Mouse (Mus musculus): ENCODE data around the gene Map4k1. TPM values are rescaled to one million over a fixed set of nuclear protein-coding genes. Genes with fewer than 3 reads are reported as not detected.

Gene Map4k1
- total RNA-seq, 4 experiments from 2014 or later: 0.22 to 0.82 (median 0.41) TPM

- no peak for DNase-seq (ENCODE audit: low spot score in 2 of 2)
Observed at GRCm38 (mm10) chr7:28977556-28977955, 4.3 kb upstream of the Map4k1 start.

DNA sequence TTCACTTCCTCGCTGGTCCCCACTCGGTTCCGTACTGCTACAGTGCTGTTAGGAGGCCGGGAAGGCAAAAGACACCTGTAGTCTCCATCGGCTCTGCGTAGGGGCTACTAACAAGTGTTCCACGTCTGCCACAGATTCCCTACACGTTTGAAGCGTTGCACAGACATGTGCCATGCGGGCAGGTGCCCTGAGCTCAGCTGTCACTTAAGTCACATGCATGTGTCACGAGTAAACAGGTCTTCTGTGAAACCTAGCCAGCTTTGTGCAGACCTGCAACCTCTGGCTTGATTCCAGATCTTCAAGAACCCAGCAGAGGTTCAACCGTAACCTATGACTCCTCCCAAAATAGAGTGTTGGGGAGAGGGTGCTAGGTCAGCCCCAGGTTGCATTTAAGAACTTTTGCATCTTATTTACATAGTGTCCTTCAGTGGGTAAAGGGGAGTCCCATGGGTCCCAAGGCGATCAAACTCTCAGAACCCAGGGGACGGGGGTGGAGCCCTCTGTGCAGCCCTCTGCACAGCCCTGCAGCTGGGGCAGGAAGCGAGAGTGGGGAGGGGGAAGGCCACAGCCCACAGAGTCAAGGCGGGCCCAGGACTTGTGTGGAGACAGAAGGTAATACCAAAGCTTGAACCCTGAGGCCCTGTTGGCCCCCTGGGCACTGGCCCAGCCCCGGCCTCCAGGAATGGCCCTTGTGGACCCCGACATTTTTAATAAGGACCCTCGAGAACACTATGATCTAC is 594 bp downstream of the Map4k1 start:
- no peak for DNase-seq (ENCODE audit: low spot score in 2 of 2)

DNA sequence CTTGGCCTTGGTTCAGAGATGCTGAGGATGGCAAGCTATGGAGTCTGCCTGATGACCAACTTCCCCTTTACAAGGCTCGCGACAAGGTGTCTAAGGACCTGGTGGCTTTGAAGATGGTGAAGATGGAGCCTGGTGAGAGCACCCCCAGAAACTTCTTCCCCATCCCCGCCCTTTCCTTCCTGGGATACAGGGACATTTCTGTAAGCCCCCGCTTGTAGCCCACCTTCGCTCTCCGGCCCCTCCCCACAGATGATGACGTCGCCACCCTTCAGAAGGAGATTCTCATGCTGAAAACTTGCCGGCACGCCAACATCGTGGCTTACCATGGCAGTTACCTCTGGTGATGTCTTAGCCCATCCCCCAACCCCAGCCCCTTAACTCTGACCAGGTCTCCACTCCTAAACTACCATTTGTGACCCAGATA is 1.3 kb downstream of the Map4k1 start:
- no peak for DNase-seq (ENCODE audit: low spot score in 2 of 2)

- no peak for DNase-seq (ENCODE audit: low spot score in 2 of 2)
Observed at GRCm38 (mm10) chr7:28983849-28984248, 2.0 kb downstream of the Map4k1 start.

DNA sequence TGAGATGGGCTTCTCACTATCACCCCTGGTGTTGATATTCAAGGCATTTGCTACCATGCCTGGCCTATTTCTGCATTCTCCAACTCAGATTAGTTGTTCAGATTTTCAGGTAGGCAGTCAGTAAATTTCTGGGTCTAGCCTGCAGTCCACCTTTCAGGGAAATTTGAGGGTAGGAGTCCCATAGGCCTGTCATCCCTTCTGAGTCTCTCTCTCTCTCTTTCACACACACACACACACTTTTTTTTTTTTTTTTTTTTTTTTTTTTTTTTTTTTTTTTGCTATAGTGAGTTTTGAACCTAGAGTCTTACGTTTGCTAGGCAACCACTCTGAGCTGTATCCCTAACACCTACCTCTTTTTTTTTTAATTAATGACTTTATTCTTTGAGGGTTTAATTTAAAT is 2.6 kb downstream of the Map4k1 start:
- no peak for DNase-seq (ENCODE audit: low spot score in 2 of 2)

- no peak for DNase-seq (ENCODE audit: low spot score in 2 of 2)
Observed at GRCm38 (mm10) chr7:28985207-28985606, 3.4 kb downstream of the Map4k1 start.

- DNase-seq (ENCODE audit: low spot score in 2 of 2): no peak
Observed at GRCm38 (mm10) chr7:28990766-28991273, 9.0 kb downstream of the Map4k1 start.

DNA sequence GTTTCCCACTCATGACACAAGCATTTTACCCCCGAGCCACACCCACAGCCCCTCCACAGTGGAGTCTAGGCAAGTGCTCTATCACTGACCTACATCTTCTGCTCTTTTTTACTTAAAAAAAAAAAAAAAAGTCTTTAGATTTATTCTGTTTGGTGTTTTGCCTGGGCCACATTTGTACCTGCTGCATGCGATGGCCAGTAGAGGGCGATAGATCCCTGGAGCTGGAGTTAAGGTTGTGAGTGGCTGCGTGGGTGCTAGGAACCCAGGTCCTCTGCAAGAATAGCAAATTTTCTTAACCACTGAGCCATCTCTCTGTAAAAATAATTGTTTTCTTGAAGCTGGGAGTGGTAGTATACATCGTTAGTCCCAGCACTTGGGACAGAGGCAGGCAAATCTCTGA is 9.8 kb downstream of the Map4k1 start:
- DNase-seq (ENCODE audit: low spot score in 2 of 2): no peak

GRCm38 (mm10) chr7:28992997-28993396 is 11.1 kb downstream of the Map4k1 start:
- no peak for DNase-seq (ENCODE audit: low spot score in 2 of 2)

DNA sequence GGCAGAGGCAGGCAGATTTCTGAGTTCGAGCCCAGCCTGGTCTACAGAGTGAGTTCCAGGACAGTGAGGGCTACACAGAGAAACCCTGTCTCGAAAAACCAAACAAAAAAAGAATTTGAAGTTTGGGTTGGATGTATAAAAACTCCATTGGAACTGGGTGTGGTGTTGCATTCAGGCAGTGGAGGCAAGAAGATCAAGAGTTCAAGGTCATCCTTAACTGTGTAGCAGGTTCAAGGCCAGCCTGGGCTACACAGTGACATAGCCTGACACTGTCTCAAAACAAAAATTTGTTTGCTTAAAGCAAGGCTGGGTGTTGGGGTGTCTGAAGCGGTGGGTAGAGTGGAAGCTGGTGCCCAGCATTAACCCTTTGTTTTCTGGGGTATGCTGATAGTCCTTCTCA is 11.6 kb downstream of the Map4k1 start:
- DNase-seq (ENCODE audit: low spot score in 2 of 2): no peak

GRCm38 (mm10) chr7:29000651-29001605 is 19.1 kb downstream of the Map4k1 start:
- DNase-seq (ENCODE audit: low spot score in 2 of 2): peak; percentile 46 to 51

DNA sequence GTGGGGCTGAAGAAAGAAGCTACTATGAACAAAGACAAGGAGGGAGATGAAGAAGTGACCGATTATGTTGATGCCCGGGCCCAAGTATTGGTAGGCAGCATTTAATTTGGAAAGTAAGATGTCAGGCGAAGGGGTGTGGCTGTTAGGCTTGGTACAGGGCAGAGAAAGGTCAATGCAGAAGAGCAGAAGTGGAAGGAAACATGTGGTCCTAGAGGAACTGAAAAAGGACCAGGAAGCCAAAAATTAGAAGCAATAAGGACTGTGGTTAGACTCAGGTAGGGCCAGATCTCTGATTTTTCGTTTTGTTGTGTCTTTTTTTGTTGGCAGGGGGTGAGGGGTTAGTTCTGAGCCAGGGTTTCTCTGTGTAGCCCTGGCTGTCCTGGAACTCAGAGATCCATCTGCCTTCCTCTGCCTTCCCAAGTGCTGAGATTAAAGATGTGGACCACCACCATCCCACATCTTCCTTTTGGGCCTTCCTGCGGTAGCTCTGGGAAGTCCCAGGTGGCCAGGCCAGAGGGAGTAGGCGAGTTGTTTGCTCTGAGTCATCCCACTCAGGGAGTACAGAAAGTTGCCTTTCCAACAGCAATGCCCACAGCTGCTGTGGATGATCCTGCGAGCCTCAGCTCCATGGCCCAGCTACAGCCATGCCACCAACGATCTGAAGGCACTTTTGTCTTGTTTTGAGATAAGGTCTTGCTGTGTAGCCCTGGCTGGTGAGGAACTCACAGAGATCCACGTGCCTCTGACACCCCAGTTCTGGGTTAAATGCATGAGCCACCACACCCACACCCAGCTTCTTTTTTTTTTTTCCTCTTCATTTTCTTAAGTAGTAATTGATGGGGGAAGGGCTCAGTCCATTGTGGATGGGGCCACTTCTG is 25.6 kb downstream of the Map4k1 start:
- DNase-seq (ENCODE audit: low spot score in 2 of 2): no peak

DNA sequence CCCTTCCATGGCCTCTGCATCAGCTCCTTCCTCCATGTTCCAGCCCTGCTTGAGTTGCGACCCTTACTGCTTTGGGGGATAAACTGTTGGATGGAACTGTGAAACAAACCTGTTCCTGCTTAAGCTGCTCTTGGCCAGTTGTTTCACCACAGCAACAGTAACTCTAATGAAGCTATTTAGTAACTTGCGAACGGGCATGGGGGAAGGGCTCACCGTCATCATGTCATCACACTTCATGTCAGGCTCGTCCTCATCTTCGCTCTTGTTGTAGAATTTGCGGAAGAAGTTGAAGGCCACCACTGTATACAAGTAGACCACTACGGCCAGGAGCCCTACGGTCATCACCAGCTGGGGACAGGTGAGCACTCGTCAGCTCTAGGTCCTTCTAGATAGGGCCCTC is 26.3 kb downstream of the Map4k1 start:
- DNase-seq (ENCODE audit: low spot score in 2 of 2): no peak

DNA sequence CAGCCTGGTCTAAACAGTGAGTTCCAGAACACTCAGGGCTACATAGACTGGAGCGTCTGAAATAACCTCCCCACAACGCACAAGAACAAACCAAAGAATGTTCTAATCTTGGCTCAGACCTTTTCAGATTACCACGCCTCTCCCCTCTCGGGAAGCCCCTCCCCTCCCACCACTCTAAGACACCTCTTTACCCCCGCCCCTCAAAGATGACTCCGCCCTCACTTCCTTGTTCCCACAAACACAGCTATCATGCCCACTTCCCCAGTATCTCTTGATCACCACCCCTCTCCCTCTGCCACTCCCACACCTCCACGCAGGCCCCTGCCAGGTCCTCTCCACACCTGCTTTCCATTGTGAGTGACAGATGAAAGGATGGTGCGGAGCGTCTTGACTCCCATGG is 26.9 kb downstream of the Map4k1 start:
- DNase-seq (ENCODE audit: low spot score in 2 of 2): no peak

DNA sequence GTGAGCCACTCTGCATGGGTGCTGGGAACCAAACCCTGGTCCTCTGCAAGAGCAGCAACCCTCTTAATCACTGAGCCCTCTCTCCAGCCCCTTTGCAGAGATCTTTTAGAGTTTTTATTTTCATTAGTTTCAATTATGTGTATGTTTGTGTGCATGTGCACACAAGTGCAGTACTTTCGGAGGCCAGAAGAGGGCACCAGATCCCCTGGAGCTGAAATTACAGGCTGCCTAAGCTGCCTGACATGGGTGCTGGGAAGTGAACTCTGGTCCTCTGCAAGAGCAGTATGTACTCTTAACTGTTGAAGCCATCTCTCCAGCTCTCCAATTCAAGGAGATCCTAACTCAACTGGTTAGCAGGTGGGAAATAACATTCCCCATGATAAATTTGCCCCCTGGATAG is 33.1 kb downstream of the Map4k1 start:
- no peak for DNase-seq (ENCODE audit: low spot score in 2 of 2)

- DNase-seq (ENCODE audit: low spot score in 2 of 2): no peak
Observed at GRCm38 (mm10) chr7:29016440-29016839, 34.6 kb downstream of the Map4k1 start.

DNA sequence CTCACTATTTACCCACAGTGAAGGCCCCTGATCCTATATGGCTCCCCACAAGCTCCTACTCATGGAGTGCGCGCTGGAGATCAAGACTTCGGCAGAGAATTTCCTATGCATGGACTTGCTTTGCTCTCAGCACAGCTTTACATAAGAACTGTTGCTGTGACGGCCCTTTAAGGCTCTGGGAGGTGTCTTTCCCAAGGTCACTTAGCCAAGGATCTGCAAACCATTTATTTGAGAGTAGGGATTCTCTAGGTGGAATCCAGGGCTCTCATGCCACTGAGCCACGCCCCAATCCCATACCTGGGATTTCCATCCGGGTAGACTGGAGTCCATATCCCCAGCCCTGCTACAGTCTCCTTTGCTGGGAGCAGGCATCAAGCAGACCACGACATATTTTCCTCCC is 35.4 kb downstream of the Map4k1 start:
- no peak for DNase-seq (ENCODE audit: low spot score in 2 of 2)

DNA sequence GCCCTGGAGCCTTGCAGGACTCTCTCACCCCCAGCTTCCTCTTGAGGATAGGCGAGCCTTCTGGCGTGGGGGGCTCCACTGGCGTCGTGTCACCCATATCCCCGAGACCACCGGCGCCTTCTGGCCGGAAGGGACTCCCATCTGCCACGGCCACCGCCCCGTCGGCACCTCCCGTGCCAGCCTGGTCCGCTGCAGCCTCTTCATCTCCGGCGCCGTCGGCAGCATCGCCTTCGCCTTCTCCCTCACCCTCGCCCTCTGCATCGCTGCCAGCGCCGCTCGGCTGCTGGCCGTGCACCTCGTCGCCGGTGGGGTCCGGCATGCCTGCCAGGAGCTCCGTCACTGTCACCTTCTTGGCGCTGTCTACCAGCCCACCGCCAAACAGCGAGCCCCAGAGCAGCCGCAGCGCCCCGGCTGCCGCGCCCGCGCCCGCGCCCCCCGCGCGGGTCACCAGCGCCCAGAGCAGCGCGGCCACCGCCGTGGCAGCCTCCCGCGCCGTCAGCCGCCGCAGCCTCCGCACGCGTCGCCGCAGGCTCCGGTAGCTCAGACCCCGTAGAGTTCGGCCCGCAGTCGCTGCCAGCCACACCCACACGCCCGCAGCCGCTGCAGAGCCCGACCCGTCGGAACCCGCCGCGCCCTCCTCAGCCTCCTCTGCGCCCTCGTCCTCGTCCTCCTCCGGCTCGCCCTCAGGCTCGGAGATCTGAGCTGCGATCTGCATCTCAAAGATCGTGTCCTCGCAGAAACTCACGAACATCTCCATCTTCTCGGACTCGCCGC is 37.8 kb downstream of the Map4k1 start:
- no peak for DNase-seq (ENCODE audit: low spot score in 2 of 2)

DNA sequence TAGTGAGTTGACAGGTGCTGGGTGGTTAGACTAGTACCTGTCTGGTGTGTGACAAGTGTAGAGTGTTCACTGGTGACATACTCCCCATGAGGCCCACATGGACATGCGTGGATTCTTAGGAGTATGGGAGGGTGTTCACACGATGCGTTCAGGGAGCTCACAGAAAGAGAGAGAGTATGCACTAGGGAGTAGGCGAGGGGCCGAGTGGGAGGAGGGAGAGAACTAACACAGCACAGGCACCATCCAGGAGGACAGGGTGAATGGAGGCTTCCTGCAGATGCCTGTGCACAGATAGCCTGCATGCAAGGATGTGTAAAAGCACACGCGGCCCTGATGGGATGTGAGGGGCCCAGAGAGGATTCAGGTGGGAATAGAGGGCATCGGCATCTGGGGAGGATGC is 40.6 kb downstream of the Map4k1 start:
- DNase-seq (ENCODE audit: low spot score in 2 of 2): no peak

DNA sequence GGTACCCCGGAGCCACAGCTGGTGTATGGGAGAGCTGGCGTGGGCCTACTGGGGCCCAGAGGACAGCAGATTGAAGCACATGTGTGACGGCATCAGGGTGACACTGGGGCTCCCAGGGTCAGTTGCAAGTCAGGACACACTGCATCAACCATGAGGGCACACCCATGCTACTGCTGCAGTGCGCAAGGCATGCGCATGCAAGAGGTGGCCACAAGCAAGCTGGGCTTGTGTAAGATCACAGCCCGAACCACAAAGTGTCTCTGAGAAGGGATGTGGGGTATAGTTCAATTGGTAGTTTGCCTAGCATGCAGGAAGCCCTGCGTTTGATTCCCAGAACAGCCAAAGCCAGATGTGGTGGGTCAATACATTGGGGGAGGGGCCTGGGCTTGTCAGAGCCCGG is 41.7 kb downstream of the Map4k1 start:
- DNase-seq (ENCODE audit: low spot score in 2 of 2): no peak

DNA sequence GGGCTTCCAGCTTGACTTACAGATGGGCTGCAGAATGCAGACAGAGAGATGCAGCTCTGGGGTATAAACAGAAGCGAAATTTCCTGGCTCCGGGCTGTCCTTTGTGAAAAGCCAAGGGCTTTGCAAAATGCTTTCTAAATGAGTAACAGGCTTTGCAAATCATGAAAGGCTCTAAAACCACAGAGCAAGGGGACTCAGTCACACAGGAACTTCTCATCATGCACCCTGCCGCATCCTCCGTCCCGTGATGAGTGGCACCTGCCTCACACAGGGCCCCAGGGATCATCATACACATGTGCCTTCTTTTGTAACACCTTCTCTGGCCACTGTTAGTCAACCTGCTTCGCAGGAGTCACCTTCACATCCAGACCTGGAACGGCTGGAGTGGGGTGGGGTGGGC is 43.7 kb downstream of the Map4k1 start:
- DNase-seq (ENCODE audit: low spot score in 2 of 2): no peak

Data from gastrocnemius, adult 8-10 months (tissue).